Mouse (Mus musculus): ENCODE results near the gene Crlf2. TPM values are rescaled to one million over a fixed set of nuclear protein-coding genes. Genes with fewer than 3 reads are reported as not detected.

The Crlf2 gene
- 3.2 and 5.6 TPM in 2 replicates for total RNA-seq (2014; rRNA removed)
- 6.3 and 10.7 TPM in 2 replicates for polyA plus RNA-seq (2012; rRNA removed)

DNA sequence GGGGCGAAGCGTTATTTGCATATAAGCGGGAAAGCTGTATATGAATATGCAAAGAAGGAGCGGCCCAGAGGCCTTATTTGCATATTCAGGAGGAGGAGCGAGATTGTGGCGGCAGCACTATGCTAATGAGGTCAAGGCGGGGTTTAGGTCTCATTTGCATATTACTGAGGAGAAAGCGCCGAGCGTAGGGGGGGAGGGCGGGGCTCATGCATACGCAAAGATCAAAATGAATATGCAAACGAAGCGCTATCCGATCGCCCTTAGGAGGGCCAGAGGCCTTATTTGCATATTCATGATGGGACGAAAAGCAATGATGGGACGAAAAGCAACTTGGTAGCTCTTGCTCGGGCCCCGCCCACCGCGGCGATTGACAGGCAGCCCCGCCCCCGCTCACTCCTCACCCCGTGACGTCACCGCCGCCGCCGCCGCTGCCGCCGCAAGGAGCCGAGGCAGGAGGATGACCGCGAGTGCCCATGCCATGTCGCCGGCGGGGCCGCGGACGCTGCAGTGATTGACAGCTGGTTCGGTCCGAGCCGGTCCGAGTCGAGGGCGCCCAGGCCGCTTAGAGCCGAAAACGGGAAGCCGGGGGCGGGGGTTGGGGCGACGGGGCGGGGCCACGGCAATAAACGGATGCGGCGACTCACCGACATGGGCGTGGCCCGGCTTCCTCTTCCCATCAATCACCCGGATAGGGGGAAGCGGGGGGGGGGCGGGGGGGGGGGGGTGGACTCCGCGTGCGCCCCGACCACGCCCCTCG lies at the start of gene Crlf2:
Gene Crlf2 (minus strand): TSS at position 590 of the 757 bp plus-strand sequence.
- TF ChIP-seq CTCF (IDR thresholded peaks at IDR 0.05; ENCODE audit: low read depth, low read length) (no peak), POLR2A (IDR thresholded peaks at IDR 0.05; ENCODE audit: extremely low read depth, insufficient read depth, low read length) (no peak)
- Histone ChIP-seq H3K27me3 (ENCODE audit: control insufficient read depth, insufficient read depth, low read length) (no peaks in the 10 kb centered on the region), H3K79me2 (ENCODE audit: control insufficient read depth, insufficient read depth, low read length) (no peaks in the 10 kb centered on the region), H3K27ac (replicated peaks; ENCODE audit: insufficient read depth, low read depth, low read length) (peak within 1 kb of the TSS; percentile 98), H3K9ac (ENCODE audit: low read depth, low read length) (peak within 1 kb of the TSS; percentile 100), H3K36me3 (ENCODE audit: control insufficient read depth, insufficient read depth, low read length) (no peaks in the 10 kb centered on the region), H3K4me1 (ENCODE audit: control insufficient read depth, insufficient read depth, low read length) (no peaks in the 10 kb centered on the region), H3K4me3 (ENCODE audit: insufficient read depth, low read depth, low read length) (peak within 1 kb of the TSS; percentile 99)
- DNase-seq (ENCODE audit: extremely low read depth, low read depth, low spot score), result peak; percentile 89
- WGBS, result under 1% methylated on average over 57 of the region's 73 CpGs

DNA sequence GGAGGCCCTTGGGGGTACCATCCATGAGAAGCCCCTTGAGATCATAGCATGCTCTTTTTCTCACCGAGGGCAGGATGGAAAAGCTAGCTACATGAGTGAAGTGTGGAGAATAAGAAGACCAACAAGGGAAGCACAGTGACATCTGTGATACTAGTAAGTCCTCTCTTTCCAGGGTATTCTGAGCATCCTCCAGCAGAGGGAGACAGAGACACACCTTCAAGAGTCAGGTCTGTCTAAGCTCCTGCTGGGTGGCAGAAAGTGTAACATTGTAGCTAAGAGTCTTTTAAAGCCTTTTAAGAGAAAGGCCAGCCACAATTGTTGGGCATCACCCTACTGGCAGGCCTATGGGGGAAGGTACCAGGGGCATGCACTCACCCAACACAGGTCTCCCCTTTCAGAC lies 43.8 kb upstream of the Crlf2 start:
- peak; percentile 49 for DNase-seq (ENCODE audit: extremely low read depth, low read depth, low spot score)
- no peaks in the 10 kb centered on the region for H3K79me2 ChIP-seq (ENCODE audit: control insufficient read depth, insufficient read depth, low read length)
- H3K9ac ChIP-seq (ENCODE audit: low read depth, low read length), result no peak overlapping the region
- no peak overlapping the region for H3K4me3 ChIP-seq (ENCODE audit: insufficient read depth, low read depth, low read length)
- peak; percentile 51; the same call in 1 of the 2 replicates for TF ChIP-seq CTCF (IDR thresholded peaks at IDR 0.05; ENCODE audit: low read depth, low read length)
- no peak for TF ChIP-seq POLR2A (IDR thresholded peaks at IDR 0.05; ENCODE audit: extremely low read depth, insufficient read depth, low read length)
- no peaks in the 10 kb centered on the region for H3K27me3 ChIP-seq (ENCODE audit: control insufficient read depth, insufficient read depth, low read length)
- no peaks in the 10 kb centered on the region for H3K36me3 ChIP-seq (ENCODE audit: control insufficient read depth, insufficient read depth, low read length)
- no peaks in the 10 kb centered on the region for H3K4me1 ChIP-seq (ENCODE audit: control insufficient read depth, insufficient read depth, low read length)
- 21% methylated on average over 1 of the region's 1 CpGs for WGBS
- no peak overlapping the region for H3K27ac ChIP-seq (replicated peaks; ENCODE audit: insufficient read depth, low read depth, low read length)

DNA sequence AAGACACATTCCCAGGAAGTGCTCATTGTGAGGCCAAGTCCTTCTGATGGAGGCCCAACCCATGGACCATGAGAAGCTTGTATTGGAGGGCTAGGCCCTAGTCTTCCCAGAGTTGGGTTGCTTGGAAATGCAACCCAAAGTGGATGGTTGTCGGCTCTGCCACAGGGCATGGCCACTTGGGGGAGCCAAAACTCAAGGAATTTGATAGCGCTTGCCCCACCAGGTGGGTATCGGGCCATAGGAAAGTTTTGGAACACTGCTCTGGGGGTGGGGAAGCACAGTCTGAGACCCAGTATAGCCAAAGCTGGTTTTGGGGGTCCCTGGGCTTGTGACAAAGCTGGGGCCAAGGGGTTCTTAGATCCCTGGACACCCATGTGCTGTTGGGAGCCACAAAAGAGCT lies 42.3 kb upstream of the Crlf2 start:
- no peaks in the 10 kb centered on the region for H3K4me1 ChIP-seq (ENCODE audit: control insufficient read depth, insufficient read depth, low read length)
- TF ChIP-seq CTCF (IDR thresholded peaks at IDR 0.05; ENCODE audit: low read depth, low read length) (peak; percentile 82), POLR2A (IDR thresholded peaks at IDR 0.05; ENCODE audit: extremely low read depth, insufficient read depth, low read length) (no peak)
- no peaks in the 10 kb centered on the region for H3K79me2 ChIP-seq (ENCODE audit: control insufficient read depth, insufficient read depth, low read length)
- no peaks in the 10 kb centered on the region for H3K36me3 ChIP-seq (ENCODE audit: control insufficient read depth, insufficient read depth, low read length)
- WGBS, result 19% methylated on average over 3 of the region's 3 CpGs
- DNase-seq (ENCODE audit: extremely low read depth, low read depth, low spot score), result peak; percentile 10
- H3K27me3 ChIP-seq (ENCODE audit: control insufficient read depth, insufficient read depth, low read length), result no peaks in the 10 kb centered on the region
- H3K9ac ChIP-seq (ENCODE audit: low read depth, low read length), result no peak overlapping the region
- no peak overlapping the region for H3K27ac ChIP-seq (replicated peaks; ENCODE audit: insufficient read depth, low read depth, low read length)
- no peak overlapping the region for H3K4me3 ChIP-seq (ENCODE audit: insufficient read depth, low read depth, low read length)

DNA sequence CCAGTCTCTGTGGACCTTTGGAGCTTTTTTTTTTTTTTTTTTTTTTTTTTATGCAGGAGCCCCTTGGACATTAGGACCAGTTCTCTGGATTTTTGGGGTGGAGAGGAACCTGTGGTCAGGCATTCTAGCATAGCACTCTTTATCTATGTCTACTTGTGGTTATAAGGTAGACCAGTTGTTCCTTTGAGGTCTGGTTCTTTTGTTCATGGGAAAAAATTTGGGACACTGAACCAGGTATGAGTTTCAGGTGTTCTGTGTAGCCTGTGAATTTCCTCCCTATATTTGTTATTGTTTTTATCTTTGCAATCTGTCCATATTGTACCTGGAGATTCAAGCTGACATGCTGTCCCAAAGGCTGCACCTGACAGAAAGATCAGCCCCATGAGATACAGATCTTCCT lies 40.1 kb upstream of the Crlf2 start:
- H3K27ac ChIP-seq (replicated peaks; ENCODE audit: insufficient read depth, low read depth, low read length), result no peak overlapping the region
- no peaks in the 10 kb centered on the region for H3K36me3 ChIP-seq (ENCODE audit: control insufficient read depth, insufficient read depth, low read length)
- no peaks in the 10 kb centered on the region for H3K79me2 ChIP-seq (ENCODE audit: control insufficient read depth, insufficient read depth, low read length)
- TF ChIP-seq POLR2A (IDR thresholded peaks at IDR 0.05; ENCODE audit: extremely low read depth, insufficient read depth, low read length) (no peak), CTCF (IDR thresholded peaks at IDR 0.05; ENCODE audit: low read depth, low read length) (no peak)
- H3K27me3 ChIP-seq (ENCODE audit: control insufficient read depth, insufficient read depth, low read length), result no peaks in the 10 kb centered on the region
- H3K4me3 ChIP-seq (ENCODE audit: insufficient read depth, low read depth, low read length), result no peak overlapping the region
- no peak overlapping the region for H3K9ac ChIP-seq (ENCODE audit: low read depth, low read length)
- H3K4me1 ChIP-seq (ENCODE audit: control insufficient read depth, insufficient read depth, low read length), result no peaks in the 10 kb centered on the region
- peak; percentile 21 for DNase-seq (ENCODE audit: extremely low read depth, low read depth, low spot score)

DNA sequence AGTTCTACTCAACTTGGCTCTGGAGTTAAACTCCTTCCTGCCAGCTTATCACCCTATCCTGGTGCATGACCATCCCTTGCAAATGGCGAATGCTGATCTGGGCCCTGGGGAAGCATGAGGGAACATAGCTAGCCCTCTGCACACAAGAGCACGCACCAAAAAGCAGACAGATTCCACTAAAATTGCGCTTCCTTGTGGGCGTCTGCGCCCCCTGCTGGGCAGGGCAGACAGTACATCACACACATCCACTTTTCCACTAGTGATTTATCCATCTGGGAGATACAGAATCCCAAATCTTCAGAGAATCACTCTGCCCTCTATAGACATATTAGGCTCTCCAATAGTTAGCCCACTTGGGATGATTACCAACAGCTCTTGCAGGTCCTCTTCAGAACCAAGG lies 37.9 kb upstream of the Crlf2 start:
- Histone ChIP-seq H3K36me3 (ENCODE audit: control insufficient read depth, insufficient read depth, low read length) (no peaks in the 10 kb centered on the region), H3K27me3 (ENCODE audit: control insufficient read depth, insufficient read depth, low read length) (no peaks in the 10 kb centered on the region), H3K27ac (replicated peaks; ENCODE audit: insufficient read depth, low read depth, low read length) (no peak overlapping the region), H3K79me2 (ENCODE audit: control insufficient read depth, insufficient read depth, low read length) (no peaks in the 10 kb centered on the region), H3K9ac (ENCODE audit: low read depth, low read length) (no peak overlapping the region), H3K4me3 (ENCODE audit: insufficient read depth, low read depth, low read length) (no peak overlapping the region), H3K4me1 (ENCODE audit: control insufficient read depth, insufficient read depth, low read length) (no peaks in the 10 kb centered on the region)
- WGBS, result 24% methylated on average over 5 of the region's 5 CpGs
- TF ChIP-seq CTCF (IDR thresholded peaks at IDR 0.05; ENCODE audit: low read depth, low read length) (peak; percentile 95), POLR2A (IDR thresholded peaks at IDR 0.05; ENCODE audit: extremely low read depth, insufficient read depth, low read length) (no peak)
- DNase-seq (ENCODE audit: extremely low read depth, low read depth, low spot score), result peak; percentile 20

DNA sequence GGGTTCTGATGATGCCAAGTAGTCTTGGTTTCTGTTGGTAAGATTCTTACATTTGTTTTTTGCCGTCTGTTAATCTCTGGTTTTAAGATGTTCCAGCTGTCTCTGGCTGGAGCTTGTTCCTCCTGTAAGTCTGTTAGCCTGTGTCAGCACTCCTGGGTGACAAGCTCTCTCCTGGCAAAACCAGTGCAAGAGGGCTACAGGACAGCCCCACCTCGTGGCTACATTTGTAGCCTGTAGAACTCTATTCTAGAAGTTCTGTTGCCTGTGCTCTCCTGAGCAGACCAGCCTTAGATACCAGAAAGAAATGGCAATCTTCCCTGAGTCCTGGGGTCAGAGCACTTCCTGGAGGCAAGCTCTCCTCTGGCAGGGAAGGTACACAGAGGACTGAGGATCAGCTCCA lies 4.0 kb upstream of the Crlf2 start:
- TF ChIP-seq CTCF (IDR thresholded peaks at IDR 0.05; ENCODE audit: low read depth, low read length) (no peak), POLR2A (IDR thresholded peaks at IDR 0.05; ENCODE audit: extremely low read depth, insufficient read depth, low read length) (no peak)
- no peak for DNase-seq (ENCODE audit: extremely low read depth, low read depth, low spot score)
- Histone ChIP-seq H3K27ac (replicated peaks; ENCODE audit: insufficient read depth, low read depth, low read length) (no peak overlapping the region), H3K9ac (ENCODE audit: low read depth, low read length) (no peak overlapping the region), H3K36me3 (ENCODE audit: control insufficient read depth, insufficient read depth, low read length) (no peaks in the 10 kb centered on the region), H3K27me3 (ENCODE audit: control insufficient read depth, insufficient read depth, low read length) (no peaks in the 10 kb centered on the region), H3K4me3 (ENCODE audit: insufficient read depth, low read depth, low read length) (no peak overlapping the region), H3K4me1 (ENCODE audit: control insufficient read depth, insufficient read depth, low read length) (no peaks in the 10 kb centered on the region), H3K79me2 (ENCODE audit: control insufficient read depth, insufficient read depth, low read length) (no peaks in the 10 kb centered on the region)
- 53% methylated on average over 2 of the region's 2 CpGs for WGBS
